Mouse (Mus musculus) bone marrow, adult 2 months (tissue): Measurements from ENCODE around the gene Tmem53.

ENCODE experiments used
- CTCF ChIP-seq: fragments of 200-500 bp; IDR thresholded peaks from 2 replicates; pipeline ENCODE4 v1.5.1; 2011; ENCODE audit warnings: low read length, control low read depth; ENCODE audit not compliant: control insufficient read depth, insufficient read depth
- POLR2A ChIP-seq: fragments of 200-500 bp; IDR thresholded peaks from 2 replicates; pipeline ENCODE4 v1.6.1; 2011; ENCODE audit warnings: low read depth, mild to moderate bottlenecking, control low read depth, low read length, borderline replicate concordance; ENCODE audit not compliant: control insufficient read depth

DNA sequence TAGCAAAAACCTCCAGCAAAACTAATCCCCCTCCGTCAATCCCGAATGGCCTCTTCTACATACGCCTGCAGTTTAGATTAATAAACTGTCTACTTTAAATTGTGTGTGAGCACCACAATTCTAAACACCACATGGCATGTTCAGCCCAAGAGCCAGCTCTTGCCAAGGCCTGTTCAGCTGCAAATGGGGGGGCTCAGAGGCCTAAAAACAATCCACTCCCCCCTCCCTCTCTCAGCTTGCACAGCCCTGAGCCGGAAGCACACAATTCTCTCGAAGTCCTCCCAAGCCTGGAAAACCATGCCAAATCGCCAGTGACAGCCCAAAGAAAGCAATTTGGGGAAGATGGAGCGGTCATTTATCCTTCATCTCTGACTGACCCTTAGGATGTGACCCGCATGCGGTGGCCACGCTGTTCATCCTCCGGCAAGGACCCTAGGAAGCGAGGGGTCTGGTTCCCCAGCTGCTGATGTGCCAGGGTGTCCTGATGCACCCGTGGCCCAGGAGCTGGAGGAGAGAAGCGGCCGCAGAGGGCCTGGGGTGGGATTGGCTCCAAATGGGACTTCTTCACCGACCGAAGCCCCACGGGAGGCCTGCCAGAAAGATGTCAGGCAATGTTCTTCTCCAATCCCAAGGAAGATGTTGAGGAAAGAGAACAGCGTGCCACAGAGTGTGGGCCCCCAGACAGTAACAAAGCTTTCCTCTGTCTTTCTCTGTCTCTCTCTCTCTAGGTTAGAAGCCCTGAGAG lies 45.3 kb downstream of the Tmem53 start:
- no peak for TF ChIP-seq CTCF
- no peak for TF ChIP-seq POLR2A
